Mouse (Mus musculus) urinary bladder, postnatal 4 days (tissue): ENCODE data around the gene Slc4a1.
"Not testable (repeated sequence)": the region's sequence is repeated elsewhere in the genome, so short reads cannot be mapped to it uniquely, and the experiment has no call there.

Source experiments
- DNase-seq, 2 experiments: peaks; one replicate each; pipeline ENCODE4 v3.0.0; 2021 to 2022; ENCODE audit warnings: low spot score in 2 of 2

Gene Slc4a1

GRCm38 (mm10) chr11:102366103-102366502 lies at the start of gene Slc4a1:
Gene Slc4a1, minus strand, starts transcription at chr11:102366203.
- not testable (repeated sequence) for DNase-seq

- DNase-seq = peak in 1 of 2 experiments; percentile 28
Measured at GRCm38 (mm10) chr11:102415034-102415802, 49.2 kb upstream of the Slc4a1 start.

GRCm38 (mm10) chr11:102413059-102413458 lies 47.1 kb upstream of the Slc4a1 start:
- DNase-seq = no peak

- peak; percentile 83 to 91 for DNase-seq
Measured at GRCm38 (mm10) chr11:102411704-102412103, 45.7 kb upstream of the Slc4a1 start.

- DNase-seq = no peak
Measured at GRCm38 (mm10) chr11:102411061-102411460, 45.1 kb upstream of the Slc4a1 start.

- DNase-seq = not testable (repeated sequence)
Measured at GRCm38 (mm10) chr11:102410345-102410744, 44.3 kb upstream of the Slc4a1 start.

- DNase-seq = no peak
Measured at GRCm38 (mm10) chr11:102409795-102410330, 43.9 kb upstream of the Slc4a1 start.

- DNase-seq = no peak
Measured at GRCm38 (mm10) chr11:102408888-102409794, 43.1 kb upstream of the Slc4a1 start.

- peak; percentile 95 to 97 for DNase-seq
Measured at GRCm38 (mm10) chr11:102408344-102408876, 42.4 kb upstream of the Slc4a1 start.

- DNase-seq = no peak
Measured at GRCm38 (mm10) chr11:102407834-102408215, 41.8 kb upstream of the Slc4a1 start, which contains the start of gene Slc25a39. Gene Slc25a39, minus strand, starts transcription at chr11:102407946.

- DNase-seq = peak; percentile 92 to 94
Measured at GRCm38 (mm10) chr11:102406900-102407833, 41.2 kb upstream of the Slc4a1 start.

- no peak for DNase-seq
Measured at GRCm38 (mm10) chr11:102406401-102406800, 40.4 kb upstream of the Slc4a1 start.

- no peak for DNase-seq
Measured at GRCm38 (mm10) chr11:102405544-102406285, 39.7 kb upstream of the Slc4a1 start.

GRCm38 (mm10) chr11:102404161-102405010 lies 38.4 kb upstream of the Slc4a1 start:
- DNase-seq = no peak

- DNase-seq = no peak
Measured at GRCm38 (mm10) chr11:102403657-102404056, 37.7 kb upstream of the Slc4a1 start.

- no peak for DNase-seq
Measured at GRCm38 (mm10) chr11:102401898-102402500, 36.0 kb upstream of the Slc4a1 start.

GRCm38 (mm10) chr11:102400513-102401084 lies 34.6 kb upstream of the Slc4a1 start:
- no peak for DNase-seq

GRCm38 (mm10) chr11:102399610-102400072 lies 33.6 kb upstream of the Slc4a1 start:
- no peak for DNase-seq
